Mouse (Mus musculus): ENCODE data around the gene Coa4.

The Coa4 gene

GRCm38 (mm10) chr7:100536804-100537518, at the start of gene Coa4:
Gene Coa4, plus strand, starts transcription at chr7:100537071.
- peak; percentile 91 for DNase-seq

- no peak for DNase-seq
Measured at GRCm38 (mm10) chr7:100487301-100487700, 49.6 kb upstream of the Coa4 start.

- no peak for DNase-seq
Measured at GRCm38 (mm10) chr7:100488474-100489048, 48.3 kb upstream of the Coa4 start.

- DNase-seq: peak; percentile 45 to 71
Measured at GRCm38 (mm10) chr7:100492391-100493116, 44.3 kb upstream of the Coa4 start.

GRCm38 (mm10) chr7:100493117-100493483, 43.8 kb upstream of the Coa4 start, which contains the start of gene Ucp2:
Gene Ucp2, plus strand, starts transcription at chr7:100493337.
- DNase-seq: peak; percentile 88 to 92

DNA sequence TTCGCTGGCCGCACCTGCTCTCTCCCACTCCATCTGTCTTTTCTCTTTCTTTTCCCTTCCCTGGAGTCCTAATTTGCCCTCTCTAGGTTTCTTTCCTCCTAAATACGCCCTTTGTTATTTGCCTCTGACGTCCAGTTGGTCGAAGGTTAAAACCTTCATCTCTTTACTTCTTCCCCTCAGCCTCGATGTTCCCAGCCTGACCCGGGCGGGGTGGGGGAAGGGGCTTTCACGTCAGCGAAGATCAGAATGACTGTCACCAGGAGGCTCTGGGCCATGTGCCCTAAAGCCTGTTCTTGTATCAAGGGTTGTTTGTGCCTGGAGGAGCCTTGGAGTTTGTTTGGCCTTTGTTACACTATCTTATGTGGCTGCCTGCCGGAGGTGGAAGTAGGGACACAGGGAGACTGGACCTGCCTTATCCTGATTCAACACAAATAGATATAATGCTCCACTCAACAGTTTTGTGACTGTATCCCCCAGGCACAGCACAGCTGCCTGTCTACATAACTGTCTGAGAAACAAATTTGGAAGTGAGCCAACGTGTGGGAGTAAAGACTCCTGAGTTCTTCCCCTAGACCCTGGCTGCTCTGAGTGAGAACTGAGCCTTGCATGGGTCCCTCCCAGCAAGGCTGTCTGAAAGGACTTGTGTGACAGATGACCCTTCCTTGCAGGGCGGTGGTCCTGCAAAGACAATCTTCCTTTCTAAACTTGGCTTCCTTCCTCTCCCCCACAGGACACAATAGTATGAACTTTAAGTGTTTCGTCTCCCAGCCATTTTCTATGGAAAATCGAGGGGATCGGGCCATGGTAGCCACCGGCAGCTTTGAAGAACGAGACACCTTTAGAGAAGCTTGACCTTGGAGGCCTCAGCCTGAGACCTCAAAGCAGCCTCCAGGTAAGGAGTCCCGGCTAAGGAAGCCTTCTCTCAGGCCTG, 43.1 kb upstream of the Coa4 start:
- peak; percentile 43 to 47 for DNase-seq

- no peak for DNase-seq
Measured at GRCm38 (mm10) chr7:100494415-100494831, 42.4 kb upstream of the Coa4 start.

DNA sequence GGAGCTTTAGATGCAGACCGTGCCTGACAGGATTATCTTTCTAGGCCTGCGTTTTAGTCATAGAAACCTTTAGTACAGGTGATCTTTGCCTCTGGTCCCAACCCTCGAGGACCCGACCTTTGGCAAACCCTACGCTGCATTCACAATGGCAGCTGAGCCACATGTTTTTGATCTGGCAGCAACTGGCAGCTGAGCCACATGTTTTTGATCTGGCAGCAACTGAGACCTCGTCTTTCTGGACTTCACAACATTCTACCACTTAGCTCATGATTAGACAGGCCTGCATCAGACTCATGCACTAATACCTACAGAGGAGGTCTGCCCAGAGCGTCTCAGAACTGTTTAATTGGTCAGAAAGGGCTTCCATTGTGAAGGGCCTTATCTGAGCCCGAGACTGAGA, 41.8 kb upstream of the Coa4 start:
- peak; percentile 30 to 41 for DNase-seq

GRCm38 (mm10) chr7:100495581-100496251, 41.2 kb upstream of the Coa4 start:
- peak; percentile 65 to 74 for DNase-seq

- DNase-seq: no peak
Measured at GRCm38 (mm10) chr7:100496371-100496770, 40.5 kb upstream of the Coa4 start.

GRCm38 (mm10) chr7:100496791-100497190, 40.1 kb upstream of the Coa4 start:
- no peak for DNase-seq

DNA sequence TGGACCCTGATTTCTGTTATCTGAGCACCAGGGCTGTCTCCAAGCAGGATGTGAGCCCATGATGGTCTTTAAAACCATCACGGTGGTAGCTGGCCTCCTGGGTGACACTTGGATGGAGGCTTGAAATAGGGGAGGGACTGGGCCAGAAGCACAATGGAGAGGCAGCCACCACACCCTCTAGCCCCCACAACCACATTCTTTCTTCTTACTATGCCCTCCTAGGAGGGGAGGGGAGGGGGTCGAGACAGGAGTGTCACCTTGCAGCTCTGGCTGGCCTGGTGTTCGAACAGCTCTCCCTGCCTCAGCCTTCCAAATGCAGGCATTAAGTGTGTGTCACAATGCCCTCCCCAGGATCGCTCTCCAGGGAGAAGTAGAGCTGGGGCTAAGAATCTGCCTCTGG, 39.5 kb upstream of the Coa4 start:
- DNase-seq: no peak

GRCm38 (mm10) chr7:100497982-100498381, 38.9 kb upstream of the Coa4 start:
- DNase-seq: no peak

GRCm38 (mm10) chr7:100499465-100499864, 37.4 kb upstream of the Coa4 start:
- DNase-seq: no peak

DNA sequence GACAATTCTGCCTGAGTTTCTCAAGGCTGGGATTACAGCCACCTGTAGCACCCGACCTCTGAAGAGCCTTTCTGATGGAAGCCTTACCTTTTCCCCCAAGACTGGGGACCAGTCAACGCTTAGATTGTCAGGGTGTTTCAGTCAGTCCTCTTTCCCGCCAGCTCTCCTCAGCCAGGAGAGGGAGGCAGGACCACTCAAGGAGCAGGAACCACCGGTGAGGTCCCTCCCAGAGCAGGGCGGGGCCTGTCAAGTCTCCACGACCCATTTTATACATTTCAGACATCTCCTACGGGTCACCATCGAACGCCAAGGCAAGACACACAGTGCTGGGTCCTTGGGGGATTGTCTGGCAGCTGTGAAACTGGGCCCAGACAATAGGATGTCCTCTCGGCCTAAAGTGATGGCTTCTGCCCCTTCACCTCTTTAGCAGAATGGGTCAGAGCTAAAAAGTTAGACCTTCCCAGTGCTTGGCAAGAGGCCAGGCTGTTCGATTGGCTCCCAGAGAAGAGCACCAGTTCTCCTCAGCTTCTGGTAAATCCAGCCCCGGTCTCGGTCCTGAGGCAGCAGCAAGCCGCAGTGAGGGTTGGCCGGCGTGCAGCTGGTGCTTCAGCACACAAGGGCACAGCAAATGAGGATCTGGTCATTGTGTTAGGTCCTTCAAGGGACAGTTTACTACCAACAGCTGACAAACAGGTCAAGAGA, 36.4 kb upstream of the Coa4 start:
- peak; percentile 32 to 45 for DNase-seq

DNA sequence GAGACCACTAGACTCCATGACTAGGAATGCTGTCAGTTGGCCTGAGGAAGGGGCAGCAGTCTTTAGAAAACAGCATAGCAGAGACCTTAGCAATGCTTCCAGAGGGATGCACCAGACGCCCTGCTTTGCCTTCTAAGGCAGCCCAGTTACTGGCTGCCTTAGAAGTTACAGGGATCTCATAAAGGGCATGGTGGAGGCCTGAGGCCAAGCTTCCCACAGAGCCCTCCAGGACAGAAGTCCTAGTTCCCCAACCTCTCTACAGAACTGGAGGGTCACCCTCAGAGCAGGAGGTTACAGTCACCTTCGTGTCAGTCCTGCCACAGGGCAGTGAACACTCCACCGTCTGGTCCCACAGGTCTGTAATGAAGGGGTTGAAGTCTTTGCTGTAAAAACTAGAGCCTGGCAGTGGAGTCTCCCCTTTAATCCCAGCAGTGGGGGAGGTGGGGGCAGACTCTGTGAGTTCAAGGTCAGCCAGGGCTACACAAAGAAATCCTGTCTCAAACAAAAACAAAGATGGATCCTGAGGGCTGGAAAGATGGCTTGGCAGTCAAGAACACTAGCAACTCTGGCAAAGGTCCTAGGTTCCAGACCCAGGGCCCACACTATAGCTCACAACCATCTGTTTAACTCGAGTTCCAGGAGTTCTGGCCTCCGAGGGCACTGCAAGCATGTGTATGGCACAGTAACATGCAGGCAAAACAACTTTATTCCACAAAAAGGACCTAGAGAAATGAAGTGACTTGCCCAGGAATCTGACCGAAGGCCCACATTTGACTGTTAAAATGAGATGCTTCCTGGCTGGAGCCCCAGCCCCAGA, 35.6 kb upstream of the Coa4 start:
- peak in 1 of 2 experiments; percentile 17 for DNase-seq

- no peak for DNase-seq
Measured at GRCm38 (mm10) chr7:100501844-100502373, 35.0 kb upstream of the Coa4 start.

DNA sequence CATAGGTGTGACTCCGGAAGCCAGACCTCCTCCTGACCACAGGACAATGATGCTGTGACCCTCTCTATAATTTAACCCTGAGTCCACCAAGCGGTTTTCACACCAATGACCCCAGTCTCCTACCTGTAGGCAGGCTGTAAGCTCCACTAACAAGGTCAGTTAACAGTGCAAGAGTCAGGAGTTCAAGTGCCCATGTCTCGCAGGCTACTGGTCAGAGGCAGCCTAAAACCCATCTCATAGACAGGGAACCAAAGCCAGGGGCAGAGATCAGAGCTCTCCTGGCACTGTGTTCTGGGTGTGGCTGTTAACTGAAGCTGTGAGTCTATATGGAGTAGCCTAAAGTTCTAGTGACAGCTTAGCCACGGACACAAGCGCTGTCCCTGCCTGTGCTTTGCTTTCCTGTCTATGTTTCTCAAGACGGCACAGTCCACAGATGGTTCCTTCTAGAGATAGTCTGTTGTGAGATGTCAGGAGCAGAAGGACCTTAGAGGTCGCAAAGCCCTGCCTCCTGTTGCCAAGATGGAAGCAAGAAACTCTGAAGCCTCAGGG, 34.4 kb upstream of the Coa4 start:
- DNase-seq: no peak

DNA sequence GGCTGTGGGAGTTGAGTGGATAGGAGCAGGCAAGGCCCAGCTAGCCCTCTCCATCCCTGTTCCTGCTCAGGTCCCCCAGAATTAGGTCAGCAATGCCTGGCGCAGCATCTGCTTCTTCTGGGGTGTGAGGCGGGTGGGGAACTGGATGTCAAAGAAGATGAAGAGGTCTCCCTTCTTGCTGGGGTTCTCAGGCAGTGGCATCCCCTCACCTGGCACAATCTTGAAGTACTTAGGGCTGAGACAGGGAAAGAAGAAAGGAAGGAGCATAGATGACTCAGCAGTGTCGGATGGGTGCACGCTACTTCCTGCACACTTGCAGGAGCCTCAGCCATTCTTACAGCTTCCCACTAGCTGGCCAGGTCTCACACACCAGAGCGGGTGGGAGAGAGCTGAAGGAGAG, 33.8 kb upstream of the Coa4 start:
- no peak for DNase-seq

All from kidney, postnatal 36 days (tissue).